Mouse (Mus musculus): ENCODE data around the gene Rras. TPM values are rescaled to one million over a fixed set of nuclear protein-coding genes. Genes with fewer than 3 reads are reported as not detected.

Rras gene
- total and polyA plus RNA-seq, 3 experiments: 5.0 to 24.1 TPM; not detected in 1

- no peaks in the 10 kb centered on the region for H3K9me3 ChIP-seq (replicated peaks; ENCODE audit: insufficient read depth, low read length)
- no peak overlapping the region for H3K4me3 ChIP-seq (ENCODE audit: control insufficient read depth in 1 of 2, insufficient read depth in 1 of 2, low read depth in 2 of 2, low read length in 2 of 2)
- no peaks in the 10 kb centered on the region for H3K4me1 ChIP-seq (ENCODE audit: control insufficient read depth in 1 of 2, insufficient read depth in 2 of 2, low read length in 2 of 2)
- no peaks in the 10 kb centered on the region for H3K27me3 ChIP-seq (ENCODE audit: control insufficient read depth in 1 of 2, insufficient read depth in 2 of 2, low read length in 2 of 2)
- no peak for TF ChIP-seq ELF1 (IDR thresholded peaks at IDR 0.05; ENCODE audit: low read depth, low read length)
- no peak for TF ChIP-seq MXI1 (IDR thresholded peaks at IDR 0.05; ENCODE audit: low read depth, low read length)
- TF ChIP-seq MEF2A (IDR thresholded peaks at IDR 0.05; ENCODE audit: extremely low read depth, insufficient replicate concordance, low read depth, low read length, poor library complexity, severe bottlenecking): no peak
- no peak for TF ChIP-seq GABPA (IDR thresholded peaks at IDR 0.05; ENCODE audit: low read depth, low read length)
- TF ChIP-seq ZMIZ1 (IDR thresholded peaks at IDR 0.05; ENCODE audit: low read depth, low read length): no peak
- no peak for TF ChIP-seq TCF12 (IDR thresholded peaks at IDR 0.05; ENCODE audit: low read depth, low read length)
- TF ChIP-seq USF1 (IDR thresholded peaks at IDR 0.05; ENCODE audit: low read depth, low read length): no peak
- TF ChIP-seq MYB (IDR thresholded peaks at IDR 0.05; ENCODE audit: low read depth, low read length): no peak
- TF ChIP-seq RCOR1 (IDR thresholded peaks at IDR 0.05; ENCODE audit: low read depth, low read length): no peak
- no peak overlapping the region for H3K9ac ChIP-seq (ENCODE audit: control insufficient read depth, low read depth, low read length, poor library complexity, severe bottlenecking)
- no peak for DNase-seq (ENCODE audit: low read depth, low spot score)
- no peak overlapping the region for H3K27ac ChIP-seq (ENCODE audit: control insufficient read depth, low read depth, low read length)
- peaks cover 0 to 5% of the 10 kb centered on the region in 2 experiments; a peak in 3 of 4 replicates for H3K36me3 ChIP-seq (ENCODE audit: control insufficient read depth in 1 of 2, insufficient read depth in 2 of 2, low read length in 2 of 2)
- 0 out of 2 replicates have a peak, but pooled peaks cover 1% of the 10 kb centered on the region for H3K79me2 ChIP-seq (ENCODE audit: control insufficient read depth, insufficient read depth, low read length, poor library complexity)
Observed at GRCm38 (mm10) chr7:45045741-45046140, 28.0 kb downstream of the Rras start.

GRCm38 (mm10) chr7:45046853-45047350, 29.1 kb downstream of the Rras start:
- H3K9me3 ChIP-seq (replicated peaks; ENCODE audit: insufficient read depth, low read length): no peaks in the 10 kb centered on the region
- H3K27me3 ChIP-seq (ENCODE audit: control insufficient read depth in 1 of 2, insufficient read depth in 2 of 2, low read length in 2 of 2): no peaks in the 10 kb centered on the region
- H3K36me3 ChIP-seq (ENCODE audit: control insufficient read depth in 1 of 2, insufficient read depth in 2 of 2, low read length in 2 of 2): peaks cover 3 to 5% of the 10 kb centered on the region in 2 experiments
- peaks cover 3 to 9% of the 10 kb centered on the region in 2 experiments; a peak in 3 of 4 replicates for H3K4me1 ChIP-seq (ENCODE audit: control insufficient read depth in 1 of 2, insufficient read depth in 2 of 2, low read length in 2 of 2)
- no peak for DNase-seq (ENCODE audit: low read depth, low spot score)
- H3K9ac ChIP-seq (ENCODE audit: control insufficient read depth, low read depth, low read length, poor library complexity, severe bottlenecking): no peak overlapping the region
- TF ChIP-seq ZC3H11A (IDR thresholded peaks at IDR 0.05; ENCODE audit: low read depth, low read length): no peak
- no peak for TF ChIP-seq JUND (IDR thresholded peaks at IDR 0.05; ENCODE audit: low read depth, low read length)
- no peak for TF ChIP-seq RCOR1 (IDR thresholded peaks at IDR 0.05; ENCODE audit: low read depth, low read length)
- TF ChIP-seq KAT2A (conservative IDR thresholded peaks at IDR 0.05; ENCODE audit: low read depth, low read length): no peak
- no peak for TF ChIP-seq GABPA (IDR thresholded peaks at IDR 0.05; ENCODE audit: low read depth, low read length)
- TF ChIP-seq E2F4 (IDR thresholded peaks at IDR 0.05; ENCODE audit: borderline replicate concordance, low read depth, low read length): no peak
- no peak for TF ChIP-seq MAFK (IDR thresholded peaks at IDR 0.05; ENCODE audit: borderline replicate concordance, low read depth, low read length)
- TF ChIP-seq NRF1 (IDR thresholded peaks at IDR 0.05; ENCODE audit: insufficient read depth, low read depth, low read length, poor library complexity, severe bottlenecking): no peak
- no peak for TF ChIP-seq CHD1 (IDR thresholded peaks at IDR 0.05; ENCODE audit: low read depth, low read length)
- TF ChIP-seq HCFC1 (IDR thresholded peaks at IDR 0.05; ENCODE audit: low read depth, low read length): no peak
- no peak for TF ChIP-seq ETS1 (IDR thresholded peaks at IDR 0.05; ENCODE audit: low read depth, low read length)
- H3K79me2 ChIP-seq (ENCODE audit: control insufficient read depth, insufficient read depth, low read length, poor library complexity): peaks cover 10% of the 10 kb centered on the region
- H3K27ac ChIP-seq (ENCODE audit: control insufficient read depth, low read depth, low read length): no peak overlapping the region
- H3K4me3 ChIP-seq (ENCODE audit: control insufficient read depth in 1 of 2, insufficient read depth in 1 of 2, low read depth in 2 of 2, low read length in 2 of 2): no peak overlapping the region

Measured in MEL (cell line).